Mouse (Mus musculus): ENCODE measurements at regions not wholly inside any gene's neighbourhood (a gene's known extent, or its start where the extent isn't known, plus 50 kb on each side); places are given as distances from the start of the nearest gene placed in this dataset.

GRCm38 (mm10) chr5:28562917-28563316 lies 95.9 kb upstream of the Shh start:
- no peak for DNase-seq (ENCODE audit: low spot score)

GRCm38 (mm10) chr5:28553543-28553942 lies 86.5 kb upstream of the Shh start:
- no peak for DNase-seq (ENCODE audit: low spot score)

GRCm38 (mm10) chr5:28530202-28530855 lies 63.3 kb upstream of the Shh start:
- no peak for DNase-seq (ENCODE audit: low spot score)

- DNase-seq (ENCODE audit: low spot score): no peak
Measured at GRCm38 (mm10) chr5:28526435-28526834, 59.4 kb upstream of the Shh start.

- peak; percentile 52 for DNase-seq (ENCODE audit: low spot score)
Measured at GRCm38 (mm10) chr5:28520800-28521707, 54.0 kb upstream of the Shh start.

- no peak for DNase-seq (ENCODE audit: low spot score)
Measured at GRCm38 (mm10) chr5:28519059-28519543, 52.0 kb upstream of the Shh start.

Data from ovary, postnatal 36 days (tissue).